Mouse (Mus musculus): ENCODE results near the gene Rad51b.

The Rad51b gene

DNA sequence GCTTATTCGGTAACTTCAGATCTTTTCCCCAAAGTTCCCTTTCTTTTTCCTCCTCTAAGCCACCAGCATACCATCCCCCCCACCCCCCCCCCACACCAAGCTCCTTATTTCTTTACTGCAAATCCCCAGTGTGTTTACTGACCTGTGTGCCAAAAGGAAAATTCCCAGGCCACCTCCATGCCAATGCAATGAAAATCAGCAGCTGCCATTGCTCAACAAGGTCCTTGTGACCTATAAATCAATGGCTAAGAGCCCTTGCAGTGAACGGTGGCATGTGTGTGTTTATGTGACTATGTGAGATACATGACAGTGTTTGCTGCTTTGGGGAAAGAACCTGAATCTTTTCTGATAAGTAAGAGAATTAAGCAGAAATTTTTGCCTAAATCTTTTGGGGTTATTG, 301.8 kb downstream of the Rad51b start:
- POLR2A ChIA-PET, result no interaction called here

GRCm38 (mm10) chr12:79600149-79600769, 303.2 kb downstream of the Rad51b start:
- ChIA-PET POLR2A (interaction anchor here in 1 of 4 experiments (1.2 kb wide), 1 partner anchor 512 kb away, joined by 3 read pairs; no protein-coding TSS in a partner anchor), CTCF (no interaction called here)

More for the DNA sequence above, 301.8 kb downstream of the Rad51b start:
- CTCF ChIA-PET, result no interaction called here

- ChIA-PET POLR2A (interaction anchor here in 1 of 4 experiments (1.3 kb wide), 1 partner anchor 11 kb away, joined by 3 read pairs; no protein-coding TSS in a partner anchor), CTCF (no interaction called here)
Observed at GRCm38 (mm10) chr12:79602641-79603040, 305.6 kb downstream of the Rad51b start.

DNA sequence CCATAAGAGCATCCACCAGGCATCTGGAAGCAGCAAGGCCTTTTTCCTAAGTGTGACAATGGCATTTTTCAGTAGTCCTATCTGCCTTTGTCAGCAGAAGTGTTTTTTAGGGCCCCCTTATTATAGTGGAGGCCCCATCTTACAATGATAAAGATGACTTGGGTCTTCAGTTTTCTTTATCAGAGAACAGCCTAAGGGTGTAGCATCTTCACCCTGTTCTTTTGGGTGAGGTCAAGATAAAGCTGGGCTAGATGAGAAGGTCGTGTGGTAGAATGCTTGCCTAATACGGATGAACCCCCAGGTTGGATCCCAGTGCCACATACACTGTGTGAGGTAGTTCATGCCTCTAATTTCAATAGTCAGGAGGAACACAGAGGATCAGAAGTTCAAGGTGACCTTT, 307.8 kb downstream of the Rad51b start:
- POLR2A ChIA-PET, result interaction anchor here in 2 of 4 experiments (0.5 to 1.0 kb wide), 2 partner anchors 203 to 508 kb away, joined by 3 to 5 read pairs; partner anchors contain the start of gene Zfp36l1 (in 1 of the 2)
- CTCF ChIA-PET, result interaction anchor here in 2 of 4 experiments (0.5 to 1.0 kb wide), 2 partner anchors 108 to 257 kb away, joined by 3 read pairs; no protein-coding TSS in a partner anchor

GRCm38 (mm10) chr12:79606197-79606631, 309.1 kb downstream of the Rad51b start:
- ChIA-PET CTCF (interaction anchor here in 2 of 4 experiments (0.6 to 1.4 kb wide), 2 partner anchors 247 to 540 kb away, joined by 4 to 7 read pairs; no protein-coding TSS in a partner anchor), POLR2A (interaction anchor here in 1 of 4 experiments (0.6 kb wide), 1 partner anchor 507 kb away, joined by 3 read pairs; the partner anchor contains the start of gene Zfp36l1)

- POLR2A ChIA-PET, result interaction anchor here in 3 of 4 experiments (0.5 to 1.5 kb wide), 5 partner anchors 7 to 503 kb away, joined by 3 read pairs; partner anchors contain the start of gene Zfp36l1 (in 1 of the 3)
- CTCF ChIA-PET, result interaction anchor here in 2 of 4 experiments (0.7 to 1.2 kb wide), 2 partner anchors 199 to 250 kb away, joined by 3 read pairs; no protein-coding TSS in a partner anchor
Observed at GRCm38 (mm10) chr12:79609399-79610010, 312.4 kb downstream of the Rad51b start.

DNA sequence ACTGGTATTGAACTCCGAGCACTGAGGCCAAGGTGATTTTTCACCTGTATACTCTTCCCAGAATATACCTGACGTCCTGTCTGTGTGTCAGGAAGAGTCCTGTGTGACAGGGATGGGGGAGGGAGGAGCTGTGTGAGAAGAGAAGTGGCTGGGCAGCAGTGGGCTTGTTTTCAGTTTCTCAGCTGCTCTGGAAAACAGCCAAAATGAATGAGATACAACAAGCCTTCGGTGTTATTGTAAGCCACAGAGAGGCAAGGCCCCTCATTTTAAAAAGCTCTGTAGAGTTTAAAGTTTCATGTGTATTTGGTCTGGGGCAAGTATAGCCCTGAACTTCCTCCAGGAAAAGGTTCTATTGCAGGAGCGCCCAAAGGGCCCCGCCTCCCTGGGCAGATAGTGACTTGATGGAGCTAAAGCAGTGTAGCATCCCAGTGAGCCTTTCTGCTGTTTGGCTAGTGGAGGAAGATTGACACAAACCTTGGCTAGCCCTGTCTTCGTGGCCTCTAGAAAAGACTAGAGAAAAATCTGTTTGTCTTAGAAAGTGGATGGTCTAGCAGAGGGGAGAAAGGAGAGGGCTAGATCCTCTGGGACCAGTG, 313.5 kb downstream of the Rad51b start:
- POLR2A ChIA-PET, result interaction anchor here in 3 of 4 experiments (0.6 to 1.6 kb wide), 5 partner anchors 14 to 502 kb away, joined by 3 to 6 read pairs (median 3); partner anchors contain the start of gene Zfp36l1 (in 2 of the 3)

GRCm38 (mm10) chr12:79611665-79612064, 314.6 kb downstream of the Rad51b start:
- ChIA-PET POLR2A (interaction anchor here in 2 of 4 experiments (0.7 to 1.3 kb wide), 4 partner anchors 9 to 521 kb away, joined by 3 to 4 read pairs (median 3); no protein-coding TSS in a partner anchor), CTCF (interaction anchor here in 3 of 4 experiments (0.6 to 1.7 kb wide), 7 partner anchors 148 to 529 kb away, joined by 3 to 6 read pairs (median 3); no protein-coding TSS in a partner anchor)

More for the DNA sequence above, 313.5 kb downstream of the Rad51b start:
- CTCF ChIA-PET, result interaction anchor here in 2 of 4 experiments (0.5 to 1.2 kb wide), 4 partner anchors 99 to 252 kb away, joined by 3 to 4 read pairs (median 3); no protein-coding TSS in a partner anchor

- POLR2A ChIA-PET, result interaction anchor here in 2 of 4 experiments (0.7 to 1.3 kb wide), 6 partner anchors 8 to 1031 kb away, joined by 3 to 4 read pairs (median 3); partner anchors contain the start of gene Slc39a9 (in 1 of the 2)
- CTCF ChIA-PET, result interaction anchor here in 3 of 4 experiments (0.5 to 1.7 kb wide), 12 partner anchors 16 to 711 kb away, joined by 3 to 6 read pairs (median 3); no protein-coding TSS in a partner anchor
Observed at GRCm38 (mm10) chr12:79612334-79613060, 315.4 kb downstream of the Rad51b start.

GRCm38 (mm10) chr12:79613061-79613788, 316.1 kb downstream of the Rad51b start:
- POLR2A ChIA-PET, result interaction anchor here in 3 of 4 experiments (0.5 to 1.3 kb wide), 5 partner anchors 11 to 517 kb away, joined by 3 to 6 read pairs (median 3); no protein-coding TSS in a partner anchor

DNA sequence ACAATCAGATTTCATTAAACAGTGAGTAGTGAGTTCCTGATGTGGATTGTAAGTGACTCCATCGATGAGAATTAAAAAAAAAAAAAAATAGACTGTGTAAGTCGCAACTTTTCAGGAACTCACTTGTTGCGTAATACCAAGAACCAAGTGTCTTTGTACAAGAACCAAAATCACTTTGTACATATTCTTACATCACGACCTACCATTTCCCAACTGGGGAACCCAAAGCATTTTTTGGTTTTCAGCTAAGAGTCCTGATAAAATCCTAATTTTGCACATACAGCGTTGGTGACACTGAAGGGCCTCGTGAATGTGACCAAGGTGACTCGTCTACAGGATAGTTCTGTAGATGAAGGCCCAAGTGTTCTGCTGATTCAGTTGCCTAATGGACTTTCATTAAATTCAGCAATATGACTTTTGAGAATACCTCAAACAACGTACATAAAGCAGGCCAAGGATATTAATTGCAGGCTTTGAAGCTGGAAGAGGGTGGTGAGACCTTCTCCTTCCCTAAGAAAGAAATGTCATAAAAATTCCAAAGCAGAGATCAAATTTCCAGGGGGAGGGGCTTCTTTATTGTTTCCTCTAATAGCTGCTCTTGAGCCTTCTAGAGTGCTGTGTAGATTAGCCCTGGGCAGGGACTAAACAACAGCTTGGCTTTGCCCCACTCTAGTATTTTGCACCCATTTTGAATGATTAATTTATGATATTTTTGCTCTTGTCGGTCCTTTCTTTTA, 316.9 kb downstream of the Rad51b start:
- ChIA-PET CTCF (interaction anchor here in 3 of 4 experiments (0.6 to 2.2 kb wide), 11 partner anchors 12 to 532 kb away, joined by 3 to 9 read pairs (median 4); no protein-coding TSS in a partner anchor), POLR2A (interaction anchor here (0.5 to 1.3 kb wide), 10 partner anchors 12 to 518 kb away, joined by 3 to 7 read pairs (median 3); no protein-coding TSS in a partner anchor)

More at GRCm38 (mm10) chr12:79613061-79613788, 316.1 kb downstream of the Rad51b start:
- CTCF ChIA-PET, result interaction anchor here in 3 of 4 experiments (0.5 to 2.2 kb wide), 11 partner anchors 13 to 533 kb away, joined by 3 to 7 read pairs (median 3); no protein-coding TSS in a partner anchor

- ChIA-PET POLR2A (interaction anchor here (0.6 to 1.2 kb wide), 9 partner anchors 13 to 518 kb away, joined by 3 to 7 read pairs (median 3); no protein-coding TSS in a partner anchor), CTCF (interaction anchor here in 3 of 4 experiments (0.6 to 2.2 kb wide), 5 partner anchors 11 to 256 kb away, joined by 3 to 9 read pairs (median 6); no protein-coding TSS in a partner anchor)
Observed at GRCm38 (mm10) chr12:79614583-79614953, 317.5 kb downstream of the Rad51b start.

DNA sequence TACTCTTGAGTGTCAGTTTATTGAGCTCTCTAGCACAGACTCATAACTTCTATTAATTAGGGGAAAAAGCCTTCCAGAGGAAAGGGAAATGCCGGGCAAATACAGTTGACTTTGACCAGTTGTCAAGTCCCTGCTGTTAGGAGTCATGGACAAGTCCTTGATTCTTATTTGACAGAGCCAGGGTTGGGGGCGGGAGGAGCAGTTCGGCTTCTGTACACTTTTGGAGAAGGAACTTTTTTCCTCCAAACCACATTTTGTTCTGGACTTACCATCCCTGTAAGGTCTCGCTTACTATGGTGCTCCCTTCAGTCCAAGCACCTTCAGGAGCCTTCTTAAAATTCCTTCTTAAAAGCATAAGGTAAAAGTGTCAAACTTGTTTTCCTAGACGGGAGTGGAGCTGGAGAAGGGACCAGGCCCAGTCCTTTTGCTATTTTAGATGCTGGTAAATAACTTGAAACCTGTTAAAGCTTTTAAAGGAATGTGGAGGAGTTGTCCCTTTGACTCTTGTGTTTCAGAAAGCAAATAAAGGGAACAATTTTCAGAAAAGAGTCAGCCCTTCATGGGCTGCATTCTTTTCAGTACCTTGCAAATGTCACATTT, 318.7 kb downstream of the Rad51b start:
- POLR2A ChIA-PET, result interaction anchor here in 3 of 4 experiments (0.7 to 2.3 kb wide), 6 partner anchors 9 to 299 kb away, joined by 3 to 9 read pairs (median 4); no protein-coding TSS in a partner anchor
- CTCF ChIA-PET, result interaction anchor here in 1 of 4 experiments (0.6 kb wide), 1 partner anchor 269 kb away, joined by 3 read pairs; no protein-coding TSS in a partner anchor

- CTCF ChIA-PET, result no interaction called here
Observed at GRCm38 (mm10) chr12:79619009-79619408, 321.9 kb downstream of the Rad51b start.

DNA sequence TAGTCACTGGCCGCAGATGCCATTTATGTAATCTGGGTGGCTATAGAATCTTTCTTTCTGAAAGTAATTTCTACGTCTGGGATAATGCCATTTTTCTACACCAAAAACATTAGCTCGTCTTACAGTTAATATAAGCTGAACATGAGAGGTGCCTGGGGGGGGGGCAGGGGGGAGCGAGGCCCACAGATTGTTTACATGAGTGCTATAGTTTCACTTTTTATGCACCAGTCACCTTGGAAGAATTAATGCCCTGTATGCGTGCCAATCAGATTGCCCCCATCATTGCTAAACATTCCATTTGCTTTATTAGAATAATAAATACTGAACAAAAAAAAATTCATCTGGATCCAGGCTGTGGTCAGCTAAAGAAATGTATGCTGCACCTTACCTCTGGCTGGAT, 323.6 kb downstream of the Rad51b start:
- POLR2A ChIA-PET, result interaction anchor here in 1 of 4 experiments (1.0 kb wide), 1 partner anchor 9 kb away, joined by 3 read pairs; no protein-coding TSS in a partner anchor
- CTCF ChIA-PET, result interaction anchor here in 1 of 4 experiments (0.6 kb wide), 1 partner anchor 727 kb away, joined by 3 read pairs; no protein-coding TSS in a partner anchor

More at GRCm38 (mm10) chr12:79619009-79619408, 321.9 kb downstream of the Rad51b start:
- POLR2A ChIA-PET, result no interaction called here

GRCm38 (mm10) chr12:79623308-79623707, 326.2 kb downstream of the Rad51b start:
- ChIA-PET CTCF (no interaction called here), POLR2A (no interaction called here)
